20 mouse cellular contexts compared by ENCODE assay signal in the genomic region with DNA sequence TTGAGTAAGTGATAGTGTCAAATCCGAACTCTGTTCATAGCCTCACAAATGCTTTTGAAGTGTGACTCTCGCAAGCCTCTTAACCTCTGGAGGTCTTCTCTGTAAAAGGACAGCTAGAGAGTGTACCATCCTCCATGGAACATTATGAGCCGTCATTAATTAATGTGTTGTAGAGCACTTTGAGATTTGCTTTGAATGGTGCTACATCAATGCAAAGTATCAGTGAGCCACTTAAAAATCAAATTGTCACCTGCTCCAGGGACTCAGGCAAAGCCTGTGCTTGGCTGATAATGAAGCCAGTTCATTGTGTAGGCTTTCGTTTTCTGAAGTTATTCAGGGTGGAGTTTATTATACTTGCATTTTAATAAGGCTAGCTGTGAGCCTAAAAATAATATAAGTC.
A peak's percentile ranks its signal among the peaks of the same experiment; 100 is the strongest.
DNase-seq lines count a peak whose midpoint lies in the region; ATAC-seq and TF ChIP-seq lines count a peak whose summit lies in the region.
"Had no signal": no experiment of that assay in that cellular context is flagged by ENCODE, and none has a peak within 500 bp of the region (broad histone marks: within the 10 kb centered on the region; RNA-seq: fewer than 3 reads in every experiment).

No protein-coding gene starts in this region.

- no peaks in the 10 kb centered on the region for H3K9me3 ChIP-seq in midbrain, embryonic 12.5 days
- no peaks in the 10 kb centered on the region for H3K9me3 ChIP-seq in midbrain, embryonic 11.5 days (ENCODE audit: control insufficient read depth, low read length)
- H3K9me3 ChIP-seq in midbrain, embryonic 14.5 days (ENCODE audit: control insufficient read depth, low read length) = no peaks in the 10 kb centered on the region
- no peaks in the 10 kb centered on the region for H3K9me3 ChIP-seq in midbrain, embryonic 10.5 days (replicated peaks)
- H3K9me3 ChIP-seq in midbrain, embryonic 15.5 days = no peaks in the 10 kb centered on the region
- no peaks in the 10 kb centered on the region for H3K9me3 ChIP-seq in kidney, embryonic 16.5 days (ENCODE audit: low read length)
- H3K9me3 ChIP-seq in hindbrain, embryonic 13.5 days = no peaks in the 10 kb centered on the region
- H3K9me3 ChIP-seq: embryonic facial prominence, embryonic 10.5 days; embryonic facial prominence, embryonic 12.5 days; forebrain, embryonic 15.5 days had no signal

- no peak overlapping the region for H3K4me3 ChIP-seq in midbrain, embryonic 12.5 days
- H3K4me3 ChIP-seq in midbrain, embryonic 11.5 days (ENCODE audit: low read depth, low read length) = no peak overlapping the region
- H3K4me3 ChIP-seq in midbrain, embryonic 14.5 days (replicated peaks; ENCODE audit: low read depth, low read length) = no peak overlapping the region
- H3K4me3 ChIP-seq in midbrain, embryonic 10.5 days = no peak overlapping the region
- H3K4me3 ChIP-seq in midbrain, embryonic 15.5 days = no peak overlapping the region
- no peak overlapping the region for H3K4me3 ChIP-seq in kidney, embryonic 16.5 days (ENCODE audit: low read length)
- no peak overlapping the region for H3K4me3 ChIP-seq in hindbrain, embryonic 13.5 days
- H3K4me3 ChIP-seq: embryonic facial prominence, embryonic 10.5 days; embryonic facial prominence, embryonic 12.5 days; forebrain, embryonic 15.5 days had no signal

- DNase-seq in midbrain, embryonic 11.5 days (ENCODE audit: low spot score, missing footprints) = no peak
- DNase-seq in midbrain, embryonic 14.5 days = peak; percentile 7
- no peak for DNase-seq in midbrain, embryonic 10.5 days (ENCODE audit: low spot score)
- peak; percentile 40 for DNase-seq in brain, embryonic 14.5 days (ENCODE audit: low read depth)
- DNase-seq: adrenal gland, adult 2 months; adrenal gland, postnatal 10 days; adrenal gland, postnatal 25 days; cerebellum, adult 11-12 months; cerebellum, adult 2 months; cerebellum, adult 9-10 months; cerebellum, postnatal 10 days; cerebellum, postnatal 25 days; forebrain, postnatal 0 days had no signal

- H3K9ac ChIP-seq in midbrain, embryonic 12.5 days (replicated peaks) = no peak overlapping the region
- no peak overlapping the region for H3K9ac ChIP-seq in midbrain, embryonic 11.5 days (ENCODE audit: low read length)
- no peak overlapping the region for H3K9ac ChIP-seq in midbrain, embryonic 14.5 days (replicated peaks; ENCODE audit: low read length)
- H3K9ac ChIP-seq in midbrain, embryonic 15.5 days = no peak overlapping the region
- no peak overlapping the region for H3K9ac ChIP-seq in kidney, embryonic 16.5 days (replicated peaks; ENCODE audit: low read length)
- H3K9ac ChIP-seq in hindbrain, embryonic 13.5 days = no peak overlapping the region
- H3K9ac ChIP-seq: embryonic facial prominence, embryonic 12.5 days; forebrain, embryonic 15.5 days; forebrain, postnatal 0 days had no signal

- H3K4me2 ChIP-seq in midbrain, embryonic 12.5 days (replicated peaks) = no peak overlapping the region
- H3K4me2 ChIP-seq in midbrain, embryonic 11.5 days = no peak overlapping the region
- no peak overlapping the region for H3K4me2 ChIP-seq in midbrain, embryonic 14.5 days (ENCODE audit: low read length)
- no peak overlapping the region for H3K4me2 ChIP-seq in midbrain, embryonic 15.5 days
- no peak overlapping the region for H3K4me2 ChIP-seq in kidney, embryonic 16.5 days (replicated peaks; ENCODE audit: low read depth, low read length)
- no peak overlapping the region for H3K4me2 ChIP-seq in hindbrain, embryonic 13.5 days
- H3K4me2 ChIP-seq: embryonic facial prominence, embryonic 12.5 days; forebrain, embryonic 15.5 days had no signal

- H3K27ac ChIP-seq in midbrain, embryonic 12.5 days (replicated peaks) = no peak overlapping the region
- no peak overlapping the region for H3K27ac ChIP-seq in midbrain, embryonic 11.5 days (ENCODE audit: low read depth, low read length)
- no peak overlapping the region for H3K27ac ChIP-seq in midbrain, embryonic 14.5 days (replicated peaks; ENCODE audit: low read depth, low read length)
- H3K27ac ChIP-seq in midbrain, embryonic 10.5 days (replicated peaks) = no peak overlapping the region
- no peak overlapping the region for H3K27ac ChIP-seq in midbrain, embryonic 15.5 days
- H3K27ac ChIP-seq in kidney, embryonic 16.5 days (ENCODE audit: low read length) = no peak overlapping the region
- no peak overlapping the region for H3K27ac ChIP-seq in hindbrain, embryonic 13.5 days
- H3K27ac ChIP-seq: embryonic facial prominence, embryonic 10.5 days; embryonic facial prominence, embryonic 12.5 days; forebrain, embryonic 15.5 days had no signal

- no peaks in the 10 kb centered on the region for H3K27me3 ChIP-seq in midbrain, embryonic 12.5 days
- H3K27me3 ChIP-seq in midbrain, embryonic 11.5 days (ENCODE audit: control insufficient read depth, insufficient read depth, low read length) = no peaks in the 10 kb centered on the region
- no peaks in the 10 kb centered on the region for H3K27me3 ChIP-seq in midbrain, embryonic 14.5 days (ENCODE audit: control insufficient read depth, insufficient read depth, low read length)
- no peaks in the 10 kb centered on the region for H3K27me3 ChIP-seq in midbrain, embryonic 10.5 days (ENCODE audit: low read depth, poor library complexity, severe bottlenecking)
- no peaks in the 10 kb centered on the region for H3K27me3 ChIP-seq in midbrain, embryonic 15.5 days (replicated peaks)
- H3K27me3 ChIP-seq in kidney, embryonic 16.5 days (ENCODE audit: insufficient read depth, low read length) = no peaks in the 10 kb centered on the region
- H3K27me3 ChIP-seq in hindbrain, embryonic 13.5 days = no peaks in the 10 kb centered on the region
- H3K27me3 ChIP-seq: embryonic facial prominence, embryonic 12.5 days; forebrain, embryonic 15.5 days had no signal

- ATAC-seq in midbrain, embryonic 12.5 days (ENCODE audit: low FRiP score, low read depth) = 0 out of 2 replicates have a peak, but pooled peaks have one; percentile 34
- ATAC-seq in midbrain, embryonic 11.5 days (ENCODE audit: low FRiP score) = no peak
- no peak for ATAC-seq in midbrain, embryonic 14.5 days (ENCODE audit: low FRiP score, low TSS enrichment)
- ATAC-seq in midbrain, embryonic 15.5 days (replicated peaks) = 0 out of 2 replicates have a peak, but pooled peaks have one; percentile 62
- no peak for ATAC-seq in kidney, embryonic 16.5 days (ENCODE audit: low FRiP score, low TSS enrichment)
- ATAC-seq in hindbrain, embryonic 13.5 days (ENCODE audit: low FRiP score) = no peak
- ATAC-seq: forebrain, embryonic 15.5 days; forebrain, postnatal 0 days had no signal

- no peak for TF ChIP-seq CTCF in brain, embryonic 14.5 days (IDR thresholded peaks at IDR 0.05; ENCODE audit: borderline replicate concordance, extremely low read depth, insufficient read depth, insufficient read length)

- no peaks in the 10 kb centered on the region for H3K36me3 ChIP-seq in midbrain, embryonic 12.5 days
- H3K36me3 ChIP-seq in midbrain, embryonic 11.5 days (ENCODE audit: control insufficient read depth, insufficient read depth, low read length) = no peaks in the 10 kb centered on the region
- H3K36me3 ChIP-seq in midbrain, embryonic 14.5 days (ENCODE audit: control insufficient read depth, insufficient read depth, low read length) = no peaks in the 10 kb centered on the region
- no peaks in the 10 kb centered on the region for H3K36me3 ChIP-seq in midbrain, embryonic 10.5 days
- H3K36me3 ChIP-seq in midbrain, embryonic 15.5 days (replicated peaks) = no peaks in the 10 kb centered on the region
- H3K36me3 ChIP-seq in kidney, embryonic 16.5 days (ENCODE audit: insufficient read depth, low read length) = no peaks in the 10 kb centered on the region
- no peaks in the 10 kb centered on the region for H3K36me3 ChIP-seq in hindbrain, embryonic 13.5 days
- H3K36me3 ChIP-seq: embryonic facial prominence, embryonic 10.5 days; embryonic facial prominence, embryonic 12.5 days; forebrain, embryonic 15.5 days had no signal

- TF ChIP-seq POLR2A in brain, embryonic 14.5 days (IDR thresholded peaks at IDR 0.05; ENCODE audit: borderline replicate concordance, extremely low read depth, insufficient read depth, insufficient read length, poor library complexity, severe bottlenecking) = no peak

- H3K4me1 ChIP-seq in midbrain, embryonic 12.5 days = no peaks in the 10 kb centered on the region
- no peaks in the 10 kb centered on the region for H3K4me1 ChIP-seq in midbrain, embryonic 11.5 days (ENCODE audit: control insufficient read depth, insufficient read depth, low read length)
- H3K4me1 ChIP-seq in midbrain, embryonic 14.5 days (ENCODE audit: control insufficient read depth, insufficient read depth, low read length) = no peaks in the 10 kb centered on the region
- no peaks in the 10 kb centered on the region for H3K4me1 ChIP-seq in midbrain, embryonic 10.5 days
- H3K4me1 ChIP-seq in midbrain, embryonic 15.5 days = no peaks in the 10 kb centered on the region
- H3K4me1 ChIP-seq in kidney, embryonic 16.5 days (ENCODE audit: insufficient read depth, low read length) = no peaks in the 10 kb centered on the region
- no peaks in the 10 kb centered on the region for H3K4me1 ChIP-seq in hindbrain, embryonic 13.5 days (replicated peaks)
- H3K4me1 ChIP-seq: embryonic facial prominence, embryonic 10.5 days; embryonic facial prominence, embryonic 12.5 days; forebrain, embryonic 15.5 days had no signal

- 69% methylated on average over 4 of the region's 4 CpGs for WGBS in midbrain, embryonic 12.5 days
- WGBS in midbrain, embryonic 11.5 days = 83% methylated on average over 4 of the region's 4 CpGs
- 65% methylated on average over 4 of the region's 4 CpGs for WGBS in midbrain, embryonic 14.5 days
- WGBS in midbrain, embryonic 10.5 days = 86% methylated on average over 4 of the region's 4 CpGs
- WGBS in midbrain, embryonic 15.5 days = 64% methylated on average over 4 of the region's 4 CpGs
- 74% methylated on average over 4 of the region's 4 CpGs for WGBS in kidney, embryonic 16.5 days
- 84% methylated on average over 4 of the region's 4 CpGs for WGBS in hindbrain, embryonic 13.5 days

Comparison
In these comparisons a context has a peak if more than half of its experiments do, and no peak if none do; other contexts are left out.
1. ATAC-seq: peak in midbrain, embryonic 12.5 days (single experiment) and midbrain, embryonic 15.5 days (single experiment); none in midbrain, embryonic 11.5 days (single experiment), midbrain, embryonic 14.5 days (single experiment), kidney, embryonic 16.5 days (single experiment) and hindbrain, embryonic 13.5 days (single experiment).
2. DNase-seq: peak in midbrain, embryonic 14.5 days (single experiment) and brain, embryonic 14.5 days (single experiment); none in midbrain, embryonic 11.5 days (single experiment) and midbrain, embryonic 10.5 days (single experiment).